Mouse (Mus musculus): Measurements from ENCODE around the gene Tns1.

The Tns1 gene

DNA sequence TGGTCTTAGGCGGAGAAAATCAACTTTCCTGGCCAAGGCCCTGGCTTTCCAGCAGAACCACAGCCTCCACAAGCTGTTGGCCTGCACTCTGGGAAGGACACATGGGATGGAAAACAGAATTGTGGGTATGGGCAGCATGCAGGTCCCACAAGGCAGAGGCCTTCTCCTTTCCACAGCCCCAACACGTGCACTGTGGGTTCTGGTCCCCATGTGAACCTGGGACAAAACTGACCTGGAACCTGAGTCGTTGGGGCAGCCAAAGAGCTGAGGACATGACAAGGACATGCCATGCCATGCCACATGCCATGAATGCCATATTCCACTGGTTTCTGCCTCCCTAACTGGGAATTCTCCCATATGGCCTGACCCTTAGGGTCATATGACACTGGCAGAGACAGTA is 263.8 kb downstream of the Tns1 start:
- DNase-seq (ENCODE audit: low read depth, low spot score), result no peak

Measured in CD4-positive, CD25-positive, alpha-beta regulatory T cell, adult 2 months (primary cell).